Mouse (Mus musculus) leukemia stem cell, adult 10-12 weeks (primary cell): ENCODE results near the gene Olfr998. TPM values are rescaled to one million over a fixed set of nuclear protein-coding genes. Genes with fewer than 3 reads are reported as not detected.

Experiments used
- polyA plus RNA-seq: library from polyadenylated mRNA; stranded (reverse); fragments of >175 nt; gene quantifications from 2 replicates; pipeline ENCODE4 v1.2.3, GENCODE M21; 2012; ENCODE audit warnings: low replicate concordance

Gene Olfr998
- not detected in 2 replicates for polyA plus RNA-seq

DNA sequence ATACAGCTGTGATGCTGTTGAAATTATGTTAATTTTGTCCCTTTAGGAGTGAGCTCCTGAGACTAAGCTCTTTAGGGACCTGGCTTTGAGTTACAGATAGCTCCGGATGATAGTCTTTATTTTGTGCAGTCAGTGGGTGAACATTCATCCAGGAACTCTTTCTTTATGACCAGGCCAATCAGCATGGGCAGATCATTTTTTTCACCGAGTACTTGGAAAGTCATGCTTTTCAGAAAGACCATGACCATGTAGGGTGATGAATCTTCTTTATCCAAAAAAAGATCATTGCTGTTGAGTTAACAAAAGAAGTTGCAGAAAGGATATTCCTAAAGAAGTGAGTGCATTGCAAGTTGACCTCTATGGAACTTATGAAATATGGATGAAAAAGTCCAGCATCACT is at the start of gene Olfr998:
TSS of gene Olfr998 (plus strand) at position 301 of the 400 bp plus-strand sequence.

DNA sequence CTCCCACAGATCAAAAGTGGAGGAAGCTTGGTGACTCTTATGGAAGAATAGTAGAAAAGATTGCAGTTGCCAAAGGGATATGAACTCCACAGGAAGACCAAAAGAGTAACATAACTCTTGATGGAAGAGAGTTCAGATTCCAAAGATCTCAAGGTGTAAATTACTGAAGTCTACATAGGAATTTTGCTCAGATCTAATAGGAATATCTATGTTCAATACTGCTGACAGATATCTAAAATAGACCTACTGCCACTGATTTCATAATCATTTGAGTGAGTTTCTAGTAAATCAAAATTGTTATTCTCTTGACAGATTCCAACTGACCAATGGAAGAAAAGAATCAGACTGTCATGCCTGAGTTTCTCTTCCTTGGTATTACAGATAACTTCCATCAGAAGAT is 9.8 kb upstream of the Olfr998 start, which contains the start of gene Olfr996:
TSS of gene Olfr996 (plus strand) at position 301 of the 400 bp plus-strand sequence.

DNA sequence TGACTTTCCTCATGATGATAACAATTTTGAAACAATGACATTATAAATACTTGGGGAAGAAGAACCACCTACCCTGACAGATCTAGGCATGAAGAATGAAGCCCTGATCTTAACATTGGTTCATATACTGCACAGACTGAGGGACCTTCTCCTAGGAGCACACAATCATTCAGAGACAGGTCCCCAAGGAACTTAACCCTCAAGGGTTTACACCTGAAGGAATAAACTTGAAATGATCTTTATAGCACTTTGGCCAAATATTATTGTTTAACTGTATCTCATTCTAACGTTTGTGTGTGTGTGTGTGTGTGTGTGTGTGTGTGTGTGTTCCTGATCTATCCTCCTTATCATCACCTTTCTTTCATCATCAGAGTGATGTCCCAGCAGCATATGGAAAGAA is 23.1 kb downstream of the Olfr998 start, which contains the start of gene Olfr1000:
TSS of gene Olfr1000 (minus strand) at position 101 of the 400 bp plus-strand sequence.

Other genes starting within 250 kb of the Olfr998 start
- not detected in 2 replicates for gene Olfr987, start 249.6 kb upstream of the Olfr998 start, polyA plus RNA-seq
- gene Olfr988, start 225.7 kb upstream of the Olfr998 start, polyA plus RNA-seq = not detected in 2 replicates
- gene Olfr992, start 179.5 kb upstream of the Olfr998 start, polyA plus RNA-seq = not detected in 2 replicates
- gene Olfr993, start 174.1 kb upstream of the Olfr998 start, polyA plus RNA-seq = not detected in 2 replicates
- gene Olfr994, start 152.5 kb upstream of the Olfr998 start, polyA plus RNA-seq = not detected in 2 replicates
- gene Olfr995, start 145.3 kb upstream of the Olfr998 start, polyA plus RNA-seq = not detected in 2 replicates
- not detected in 2 replicates for gene 4833423E24Rik, start 69.9 kb upstream of the Olfr998 start, polyA plus RNA-seq
- gene Olfr996, start 9.7 kb upstream of the Olfr998 start, polyA plus RNA-seq = not detected in 2 replicates
- gene Olfr1000, start 23.0 kb downstream of the Olfr998 start, polyA plus RNA-seq = not detected in 2 replicates
- gene Olfr1002, start 61.8 kb downstream of the Olfr998 start, polyA plus RNA-seq = not detected in 2 replicates
- gene Olfr154, start 75.5 kb downstream of the Olfr998 start, polyA plus RNA-seq = not detected in 2 replicates
- not detected in 2 replicates for gene Olfr1006, start 89.8 kb downstream of the Olfr998 start, polyA plus RNA-seq
- not detected in 2 replicates for gene Olfr1008, start 100.5 kb downstream of the Olfr998 start, polyA plus RNA-seq
- gene Olfr1009, start 126.5 kb downstream of the Olfr998 start, polyA plus RNA-seq = 0.12 TPM in 1 of 2 replicates, not detected in the other
- not detected in 2 replicates for gene Olfr1012, start 173.8 kb downstream of the Olfr998 start, polyA plus RNA-seq
- not detected in 2 replicates for gene Olfr1013, start 178.2 kb downstream of the Olfr998 start, polyA plus RNA-seq
- not detected in 2 replicates for gene Olfr1014, start 183.8 kb downstream of the Olfr998 start, polyA plus RNA-seq
- gene Olfr1015, start 193.1 kb downstream of the Olfr998 start, polyA plus RNA-seq = not detected in 2 replicates
- gene Olfr1016, start 213.6 kb downstream of the Olfr998 start, polyA plus RNA-seq = not detected in 2 replicates
- not detected in 2 replicates for gene Olfr1018, start 229.5 kb downstream of the Olfr998 start, polyA plus RNA-seq